Mouse (Mus musculus): ENCODE measurements at regions not wholly inside any gene's neighbourhood (a gene's known extent, or its start where the extent isn't known, plus 50 kb on each side); places are given as distances from the start of the nearest gene placed in this dataset.

DNA sequence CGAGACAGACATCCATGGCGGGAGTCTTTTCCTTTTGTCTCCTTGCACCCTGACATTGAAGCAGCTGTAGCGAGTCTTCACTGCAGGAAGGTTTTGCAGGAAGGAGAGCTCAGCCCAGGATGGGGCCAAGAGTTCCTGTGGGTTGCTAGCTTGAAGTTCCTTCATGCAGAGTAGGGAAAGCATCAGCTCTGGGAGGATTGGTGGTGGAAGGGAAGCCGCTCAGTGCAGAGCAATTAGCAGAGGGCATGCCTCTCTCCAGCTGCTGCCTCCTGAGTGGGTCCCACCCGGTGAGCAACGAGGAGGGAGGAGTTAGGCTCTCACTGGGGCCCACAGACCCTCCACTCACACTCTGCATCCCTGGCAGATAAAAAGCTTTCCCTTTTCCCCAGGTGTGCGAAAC lies 298.9 kb downstream of the Slc4a3 start:
- TF ChIP-seq CHD2 (IDR thresholded peaks at IDR 0.05; ENCODE audit: low read depth, low read length), result no peak
- no peak for TF ChIP-seq HCFC1 (IDR thresholded peaks at IDR 0.05; ENCODE audit: borderline replicate concordance, insufficient read depth, low read length)
- no peak for TF ChIP-seq ZNF384 (IDR thresholded peaks at IDR 0.05; ENCODE audit: low read depth, low read length)
- TF ChIP-seq MAFK (IDR thresholded peaks at IDR 0.05; ENCODE audit: insufficient read depth, low read depth, low read length), result no peak
- TF ChIP-seq ZC3H11A (IDR thresholded peaks at IDR 0.05; ENCODE audit: borderline replicate concordance, low read depth, low read length), result no peak

All from ES-E14 (cell line).